Mouse (Mus musculus): ENCODE measurements around the gene Alpk1. TPM values are rescaled to one million over a fixed set of nuclear protein-coding genes. Genes with fewer than 3 reads are reported as not detected.
A peak's percentile ranks its signal among the peaks of the same experiment; 100 is the strongest.

Gene Alpk1
- 10 to 100 TPM; 10.6 to 13.2 TPM for total RNA-seq (2021)
- long read RNA-seq, experiment 1, partial matches to known transcripts = 0 of 6 reads
- long read RNA-seq, experiment 1, other reads (novel, unspliced or antisense) = 5 of 6 reads
- long read RNA-seq, experiment 2, partial matches to known transcripts = 1 of 4 reads
- long read RNA-seq, experiment 2, other reads (novel, unspliced or antisense) = 3 of 4 reads

GRCm38 (mm10) chr3:127780021-127780644 is at the start of gene Alpk1:
Alpk1 (minus strand) TSS chr3:127780527.
- DNase-seq (ENCODE audit: low spot score in 2 of 2) = peak; percentile 64 to 70

GRCm38 (mm10) chr3:127827123-127827522 is 46.8 kb upstream of the Alpk1 start:
- DNase-seq (ENCODE audit: low spot score in 2 of 2) = no peak

- DNase-seq (ENCODE audit: low spot score in 2 of 2) = no peak
These were observed 46.2 kb upstream of the Alpk1 start for GRCm38 (mm10) chr3:127826503-127826902.

DNA sequence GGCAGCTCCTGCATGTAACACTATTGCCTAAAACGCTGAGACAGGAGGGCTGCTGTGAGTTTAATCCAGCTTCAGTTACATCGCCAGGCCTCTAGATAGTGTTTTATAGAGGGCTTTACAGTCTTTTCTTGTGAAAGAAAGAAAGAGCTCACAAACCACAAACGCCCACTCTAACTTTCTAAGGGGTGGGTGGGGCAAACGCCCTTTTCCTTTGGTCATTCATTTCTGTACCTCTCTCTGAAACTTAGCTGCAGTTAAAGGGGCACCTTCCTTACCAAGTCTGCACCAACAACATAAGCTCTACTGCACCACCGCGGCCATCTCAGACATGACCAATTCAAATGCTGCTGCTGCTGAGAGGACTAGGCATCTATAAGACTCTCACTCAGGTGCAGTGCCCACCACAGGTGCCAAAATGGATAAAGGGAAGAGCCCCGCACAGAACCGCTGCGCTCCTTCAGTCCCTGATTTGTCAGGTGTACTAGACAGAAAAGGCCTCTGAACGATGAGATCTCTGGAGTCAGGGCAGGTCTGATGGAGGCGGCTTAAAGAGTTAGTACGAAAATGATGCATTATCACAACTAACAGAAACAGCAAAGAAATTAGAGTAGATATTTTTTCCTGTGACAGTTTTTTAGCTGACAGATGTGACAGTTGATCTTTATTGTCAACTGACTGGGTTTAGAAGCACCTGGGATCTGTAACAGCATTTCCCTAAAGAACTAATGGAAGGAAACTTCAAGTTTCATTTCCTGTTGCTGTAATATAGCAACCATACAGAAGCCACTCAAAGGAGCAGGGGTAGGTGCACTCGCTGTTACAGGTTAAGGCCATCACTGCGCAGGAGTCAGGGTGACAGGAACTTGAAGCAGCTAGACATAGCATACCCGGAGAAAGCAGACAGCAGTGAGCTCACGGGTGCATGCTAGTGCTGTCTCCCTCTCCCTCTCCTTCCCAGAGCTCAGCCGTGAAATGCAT is 43.8 kb upstream of the Alpk1 start:
- no peak for DNase-seq (ENCODE audit: low spot score in 2 of 2)

DNA sequence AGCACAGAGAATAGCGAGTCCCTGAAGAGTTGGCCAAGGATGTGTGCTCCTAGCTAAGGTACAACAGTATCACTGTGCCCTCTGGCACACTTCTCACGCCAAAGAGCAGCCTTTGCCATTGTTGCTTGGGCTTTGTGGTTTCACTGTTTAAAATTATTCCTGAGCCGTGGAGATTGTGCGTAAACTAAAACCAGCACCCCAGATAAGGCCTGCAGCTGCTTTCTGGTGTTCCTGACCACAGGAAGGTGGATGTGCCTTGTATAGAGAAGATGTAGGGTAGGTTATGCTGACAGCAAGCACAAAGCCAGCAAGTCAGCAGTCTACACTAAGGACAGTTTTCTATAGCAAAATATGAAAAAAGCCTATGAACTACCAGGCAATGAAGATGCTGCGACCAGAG is 40.9 kb upstream of the Alpk1 start:
- no peak for DNase-seq (ENCODE audit: low spot score in 2 of 2)

DNA sequence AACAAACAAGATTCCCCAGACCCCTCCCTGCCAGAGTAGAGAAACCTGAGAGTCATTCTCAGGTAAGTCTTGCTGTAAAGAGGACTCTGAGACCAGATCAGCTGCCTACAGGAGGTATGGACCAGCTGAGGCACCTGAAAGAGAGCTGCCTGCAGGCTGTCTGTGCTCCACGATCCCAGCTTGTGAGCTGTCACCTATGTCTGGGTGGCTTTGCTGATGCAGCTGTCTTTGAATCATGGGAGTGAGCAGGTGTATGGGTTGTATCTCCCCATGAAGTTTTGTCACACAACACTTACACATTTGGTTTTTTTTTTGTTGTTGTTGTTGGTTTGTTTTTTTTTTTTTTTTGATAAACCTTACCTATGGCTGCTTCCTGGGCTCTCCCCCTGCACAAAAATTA is 40.1 kb upstream of the Alpk1 start:
- DNase-seq (ENCODE audit: low spot score in 2 of 2) = no peak

DNA sequence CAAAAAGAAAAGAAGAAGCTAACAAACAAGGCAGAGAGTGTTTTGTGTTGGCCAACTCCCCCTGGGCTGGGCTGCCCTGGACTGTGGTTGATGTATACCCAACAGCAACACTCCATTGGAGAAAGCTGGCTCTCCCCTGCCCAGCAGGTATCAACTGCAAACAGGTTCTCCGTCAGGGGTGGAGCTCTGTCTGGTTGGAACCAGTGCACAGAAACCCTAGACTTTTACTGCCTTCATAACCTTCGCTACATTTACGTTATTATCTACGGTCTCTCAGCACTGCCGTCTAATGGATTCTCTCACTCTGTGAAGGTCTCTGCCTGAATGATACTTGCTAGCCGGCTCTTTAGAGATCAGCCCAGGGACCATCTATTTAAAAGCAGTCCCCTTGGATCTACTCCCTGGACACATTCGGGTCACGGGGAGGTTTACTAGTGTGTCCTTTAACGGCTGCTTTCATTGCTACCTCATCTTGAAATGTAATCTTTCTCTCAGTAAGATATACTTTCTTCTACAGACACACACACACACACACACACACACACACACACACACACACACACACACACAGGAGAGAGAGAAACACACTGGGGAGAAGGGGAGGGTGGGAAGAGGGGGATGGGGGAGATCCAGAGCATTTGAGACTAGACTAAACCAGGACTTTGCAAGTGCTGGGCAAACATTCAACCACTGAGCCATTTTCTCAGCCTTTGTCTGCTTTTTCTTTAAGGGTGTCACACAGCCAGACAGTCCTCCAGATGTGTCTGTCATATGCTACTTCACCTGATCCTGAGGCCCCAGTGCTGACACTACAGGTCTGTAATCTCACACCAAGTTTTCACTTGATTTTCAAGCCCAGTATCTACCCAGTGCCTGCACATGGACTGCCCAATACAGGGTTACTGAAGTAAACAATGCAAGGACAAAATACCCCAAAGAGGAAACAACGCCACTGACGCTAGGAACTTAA is 38.7 kb upstream of the Alpk1 start:
- no peak for DNase-seq (ENCODE audit: low spot score in 2 of 2)

- no peak for DNase-seq (ENCODE audit: low spot score in 2 of 2)
These were observed 36.9 kb upstream of the Alpk1 start for GRCm38 (mm10) chr3:127817120-127817683.

DNA sequence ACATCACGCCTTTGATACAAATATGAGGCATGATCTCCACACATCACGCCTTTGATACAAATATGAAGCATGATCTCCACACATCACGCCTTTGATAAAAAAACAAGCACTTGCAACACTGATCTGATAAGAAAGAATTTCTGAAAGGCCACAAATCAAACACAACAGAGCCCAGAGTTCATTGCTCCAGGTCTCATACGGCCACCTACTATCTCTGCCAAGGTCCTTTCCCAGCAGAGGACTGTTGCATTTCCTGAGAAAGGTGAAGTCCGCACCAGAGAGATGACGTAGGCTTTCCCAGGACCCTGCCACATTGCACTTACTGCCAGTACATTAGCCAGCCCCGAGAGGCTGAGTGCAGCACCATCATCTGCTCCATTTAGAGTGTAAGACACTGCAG is 28.8 kb upstream of the Alpk1 start:
- no peak for DNase-seq (ENCODE audit: low spot score in 2 of 2)

DNA sequence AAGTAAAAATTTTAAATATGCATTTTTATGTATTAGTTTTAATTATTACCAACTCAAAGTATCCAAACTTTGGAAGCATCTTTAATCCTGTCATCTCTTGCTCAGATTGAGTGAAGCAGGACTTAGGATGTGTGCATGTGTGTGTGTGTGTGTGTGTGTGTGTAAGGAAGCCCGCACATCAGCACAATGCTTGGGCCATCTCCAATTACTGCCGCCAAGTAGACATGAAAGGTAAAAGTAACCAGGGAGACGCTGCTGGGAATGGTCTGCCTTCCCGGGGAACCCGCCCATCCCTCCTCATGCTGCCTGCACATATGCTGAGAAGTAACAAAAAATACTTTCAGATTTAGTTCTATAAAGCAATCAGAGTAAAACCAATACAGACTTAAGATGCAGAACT is 27.5 kb upstream of the Alpk1 start:
- DNase-seq (ENCODE audit: low spot score in 2 of 2) = no peak

GRCm38 (mm10) chr3:127805991-127806390 is 25.7 kb upstream of the Alpk1 start:
- DNase-seq (ENCODE audit: low spot score in 2 of 2) = no peak

DNA sequence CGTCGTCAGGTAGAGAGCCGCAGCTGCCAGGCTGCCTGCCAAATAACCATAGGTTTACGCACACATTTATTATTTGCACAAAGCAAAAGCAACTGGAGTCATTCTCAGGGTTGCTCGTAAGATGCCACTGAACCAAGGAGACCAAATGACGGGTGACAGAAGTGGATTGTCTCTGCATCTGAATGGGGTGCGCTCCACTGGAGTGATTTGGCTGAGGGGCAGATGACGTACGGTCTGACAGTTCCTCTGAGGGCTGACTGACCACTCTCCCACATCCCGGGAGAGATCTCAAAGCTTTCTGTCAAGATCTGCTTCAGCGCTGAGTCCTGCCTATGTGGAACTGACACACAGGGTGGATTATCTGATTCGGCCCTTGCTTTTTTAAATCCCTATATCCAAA is 24.7 kb upstream of the Alpk1 start:
- no peak for DNase-seq (ENCODE audit: low spot score in 2 of 2)

DNA sequence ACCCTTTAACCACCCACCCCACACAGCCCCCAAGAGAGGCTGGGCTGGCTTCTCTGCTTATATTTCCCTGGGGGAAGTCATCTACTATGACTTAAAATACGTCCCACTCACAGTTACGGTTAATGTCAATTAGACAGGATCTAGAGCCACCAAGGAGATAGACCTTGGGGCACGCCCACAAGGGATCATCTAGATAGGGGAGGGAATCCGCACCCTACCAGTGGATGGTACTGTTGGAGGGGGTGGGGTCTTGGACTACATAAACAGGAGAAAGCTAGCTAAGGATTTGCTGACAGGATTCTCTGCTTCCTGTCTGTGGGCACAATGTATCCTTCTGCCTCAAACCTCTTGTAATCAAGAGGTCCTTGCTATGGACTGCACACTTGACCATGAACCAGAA is 24.1 kb upstream of the Alpk1 start:
- no peak for DNase-seq (ENCODE audit: low spot score in 2 of 2)

- no peak for DNase-seq (ENCODE audit: low spot score in 2 of 2)
These were observed 22.5 kb upstream of the Alpk1 start for GRCm38 (mm10) chr3:127802814-127803213.

DNA sequence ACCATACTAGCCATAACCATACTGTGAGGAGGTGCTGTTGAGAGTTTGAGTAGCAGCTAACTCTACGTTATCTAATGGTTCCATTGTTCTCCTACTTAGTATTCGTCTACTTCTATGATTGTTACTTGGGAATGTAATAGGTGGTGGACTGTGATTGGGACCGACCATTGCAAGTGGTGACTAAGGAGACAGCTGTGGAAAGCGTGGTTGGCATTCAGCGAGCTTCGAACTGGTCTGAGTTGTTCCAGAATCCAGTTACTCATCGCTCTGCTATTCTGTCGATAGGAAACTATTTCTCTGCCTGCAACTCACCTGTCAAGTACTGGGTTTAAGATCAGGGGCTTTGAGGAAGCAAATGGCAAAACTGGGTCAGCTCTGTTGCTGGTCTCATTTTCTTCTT is 20.8 kb upstream of the Alpk1 start:
- DNase-seq (ENCODE audit: low spot score in 2 of 2) = no peak

DNA sequence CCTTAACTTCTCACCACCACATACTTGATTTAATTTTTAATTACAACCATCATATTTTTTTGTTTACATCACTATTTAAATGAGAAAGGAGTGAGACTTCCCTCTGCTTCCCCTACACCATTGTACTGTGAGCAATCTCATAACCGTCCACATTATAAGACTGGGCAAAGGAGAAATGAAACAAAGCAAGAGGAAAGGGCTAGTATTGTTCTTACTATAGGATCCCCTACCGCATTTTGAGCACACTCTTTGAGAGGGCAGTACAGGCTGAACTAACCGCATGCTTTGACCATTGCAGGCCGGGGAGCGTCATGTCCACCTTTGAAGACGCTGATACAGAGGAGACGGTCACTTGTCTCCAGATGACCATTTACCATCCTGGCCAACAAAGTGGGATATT is 15.9 kb upstream of the Alpk1 start:
- DNase-seq (ENCODE audit: low spot score in 2 of 2) = no peak

DNA sequence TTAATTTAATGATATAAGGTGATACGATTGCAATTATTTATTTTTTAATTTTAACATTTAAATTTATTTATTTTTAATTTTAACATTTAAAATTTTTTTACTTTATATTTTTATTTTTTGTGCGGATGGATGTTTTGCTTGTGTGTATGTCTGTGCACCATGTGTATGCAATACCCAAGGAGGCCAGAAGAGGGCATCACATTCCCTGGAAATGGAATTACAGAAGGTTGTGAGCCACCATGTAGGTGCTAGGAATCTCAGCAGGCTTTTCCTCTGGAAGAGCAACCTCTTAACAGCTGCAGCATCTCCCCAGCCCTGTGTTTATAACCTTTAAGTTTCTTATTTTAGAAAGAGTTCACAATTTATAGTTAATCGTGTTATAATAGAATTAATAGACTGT is 15.4 kb upstream of the Alpk1 start:
- no peak for DNase-seq (ENCODE audit: low spot score in 2 of 2)

DNA sequence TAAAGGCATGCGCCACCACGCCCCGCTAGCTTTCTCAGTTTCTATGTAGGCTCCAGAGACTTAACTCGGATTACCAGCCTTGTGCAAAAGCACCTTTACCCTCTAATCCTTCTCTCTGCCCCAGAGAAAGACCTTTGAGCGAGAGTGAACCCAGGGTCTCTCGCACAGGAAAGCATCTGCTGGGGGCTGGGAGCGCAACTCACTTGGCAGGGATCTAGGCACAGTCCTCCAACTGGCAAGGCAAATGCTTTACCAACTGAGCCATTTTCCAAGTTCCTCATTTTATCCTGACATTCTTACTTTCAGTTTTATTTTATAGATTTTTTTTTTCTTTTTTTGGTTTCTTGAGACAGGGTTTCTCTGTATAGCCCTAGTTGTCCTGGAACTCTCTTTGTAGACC is 12.7 kb upstream of the Alpk1 start:
- no peak for DNase-seq (ENCODE audit: low spot score in 2 of 2)

GRCm38 (mm10) chr3:127791595-127792561 is 11.6 kb upstream of the Alpk1 start:
- DNase-seq (ENCODE audit: low spot score in 2 of 2) = no peak

Data from adrenal gland, adult 18-20 months (tissue).